Mouse (Mus musculus): ENCODE results near the gene Ckap4.
"Not testable (repeated sequence)": the region's sequence is repeated elsewhere in the genome, so short reads cannot be mapped to it uniquely, and the experiment has no call there.

The Ckap4 gene

DNA sequence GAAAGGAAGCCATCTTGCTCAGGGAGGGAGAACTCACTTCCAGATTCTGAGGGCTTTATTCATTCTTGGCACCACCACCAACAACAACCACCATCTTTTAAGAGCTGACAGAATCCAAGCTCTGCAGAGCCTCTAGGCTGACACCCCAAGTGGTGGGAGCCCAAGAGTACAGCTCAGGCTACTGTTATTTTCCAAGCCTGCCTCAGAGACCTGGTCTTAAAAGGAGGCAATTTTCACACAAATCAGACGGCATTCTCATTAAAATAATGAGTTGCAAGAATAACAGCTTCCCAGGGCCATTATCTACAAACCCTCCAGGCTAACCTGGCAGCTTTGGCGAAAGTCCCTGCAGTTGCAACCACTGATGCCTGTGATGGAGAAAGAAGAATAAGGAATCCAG lies 37.1 kb downstream of the Ckap4 start:
- DNase-seq = no peak

DNA sequence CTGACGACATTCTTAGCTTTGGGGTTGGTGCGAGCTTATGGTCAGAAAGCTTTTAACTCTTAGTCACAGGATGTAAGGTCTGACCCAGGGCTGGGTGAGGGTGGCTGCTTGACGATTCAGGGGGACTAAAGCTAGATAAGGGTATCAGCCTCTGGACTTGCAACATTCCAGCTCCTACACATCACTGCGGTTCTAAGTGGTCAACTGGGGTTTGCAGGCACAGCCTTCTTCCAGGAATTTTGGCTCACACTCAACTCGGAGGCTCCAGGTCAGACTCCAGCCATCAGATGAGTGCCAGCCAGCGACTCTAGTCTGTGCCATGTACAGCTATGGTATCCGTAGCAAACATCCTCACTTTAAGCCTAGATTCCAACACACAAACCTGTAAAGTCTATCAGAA lies 39.4 kb downstream of the Ckap4 start:
- no peak for DNase-seq

DNA sequence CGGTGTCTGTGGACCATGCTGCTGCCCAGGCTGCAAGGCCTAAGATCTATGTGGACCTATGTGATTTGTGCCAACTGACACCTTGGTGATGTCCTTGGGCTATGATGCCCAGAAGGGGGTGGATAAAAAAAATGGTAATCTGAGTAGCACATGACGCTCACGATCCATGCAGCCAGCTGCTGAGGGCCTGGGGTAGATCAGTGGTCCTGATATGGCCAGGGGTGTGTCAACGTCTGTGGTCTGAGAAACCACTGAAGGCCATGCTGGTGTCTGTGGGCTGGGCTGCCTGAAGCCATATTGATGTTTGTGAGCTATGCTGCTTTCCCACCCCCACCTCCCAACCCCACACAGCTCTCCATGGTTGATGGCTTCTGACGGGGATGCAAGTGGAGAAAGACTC lies 43.7 kb downstream of the Ckap4 start:
- no peak for DNase-seq

DNA sequence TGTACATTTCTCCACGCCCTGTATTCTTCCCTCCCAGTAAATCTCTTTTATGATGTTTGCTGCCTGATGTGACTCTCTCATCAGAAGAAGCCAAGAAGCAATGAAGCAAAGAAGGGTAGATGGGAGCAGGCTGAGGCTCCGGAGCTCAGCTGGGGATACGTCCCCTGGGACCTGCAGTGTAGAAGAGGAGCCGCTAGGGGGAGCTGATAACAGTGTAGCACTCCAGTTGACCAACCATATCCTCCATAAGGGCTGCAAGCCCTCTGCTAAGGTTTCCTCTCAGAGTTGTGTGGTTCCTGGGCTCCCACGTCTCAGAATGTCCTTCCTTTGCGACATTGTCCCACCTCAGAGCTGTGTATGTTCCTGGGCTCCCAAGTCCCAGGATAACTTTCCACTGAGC lies 45.5 kb downstream of the Ckap4 start:
- peak; percentile 74 for DNase-seq

DNA sequence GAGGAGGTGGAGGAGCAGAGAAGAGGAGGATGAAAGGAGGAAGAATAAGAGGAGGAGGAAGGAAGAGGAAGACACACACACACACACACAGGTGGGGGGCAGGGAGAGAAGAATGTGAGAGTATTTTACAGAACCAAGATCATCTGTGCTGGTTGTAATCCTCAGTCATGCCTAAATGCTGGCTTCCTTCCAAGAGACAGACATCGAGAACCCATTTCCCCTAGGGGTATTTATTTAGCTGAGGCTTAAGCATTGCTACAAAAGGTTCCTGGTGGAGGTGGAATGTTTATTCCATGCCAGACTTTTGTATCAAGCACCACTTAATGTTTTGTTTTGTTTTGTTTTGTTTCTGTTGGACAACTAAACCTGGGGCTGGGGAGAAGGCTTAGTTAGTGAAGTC lies 49.2 kb downstream of the Ckap4 start:
- no peak for DNase-seq

DNA sequence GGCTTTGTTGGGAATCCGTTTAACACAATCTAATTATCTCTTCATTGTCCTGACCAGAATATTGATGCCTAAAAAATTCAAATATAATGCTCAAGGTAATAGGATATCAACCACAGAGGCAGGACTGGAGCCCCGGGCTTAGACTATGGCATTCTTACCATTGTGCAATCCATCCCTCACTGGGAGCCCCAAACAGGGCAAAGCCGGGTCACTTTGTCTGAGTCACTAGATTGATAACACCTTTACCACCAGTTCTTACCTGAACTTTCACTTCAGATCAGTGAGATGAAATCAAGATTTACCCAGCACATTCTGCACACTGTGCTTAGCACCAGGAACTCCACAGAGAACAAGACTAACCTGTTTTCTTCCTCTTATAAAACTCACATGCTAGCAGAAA lies 50.3 kb downstream of the Ckap4 start:
- DNase-seq = no peak

DNA sequence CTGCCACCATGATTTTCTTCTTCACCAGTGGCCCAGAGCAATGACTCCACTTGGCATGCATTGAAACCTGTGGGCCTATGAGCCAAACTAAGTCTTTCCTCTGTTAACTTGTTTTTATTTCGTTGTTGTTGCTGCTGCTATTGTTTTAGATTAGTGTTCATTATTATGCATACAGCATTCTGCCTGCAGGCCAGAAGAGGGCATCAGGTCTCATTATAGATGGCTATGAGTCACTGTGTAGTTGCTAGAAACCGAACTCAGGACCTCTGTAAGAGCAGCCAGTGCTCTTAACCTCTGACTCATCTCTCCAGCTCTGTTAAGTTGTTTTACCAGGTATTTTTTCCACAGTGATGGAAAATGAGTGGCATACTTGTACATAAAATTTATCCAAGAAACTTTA lies 50.8 kb downstream of the Ckap4 start:
- no peak for DNase-seq

DNA sequence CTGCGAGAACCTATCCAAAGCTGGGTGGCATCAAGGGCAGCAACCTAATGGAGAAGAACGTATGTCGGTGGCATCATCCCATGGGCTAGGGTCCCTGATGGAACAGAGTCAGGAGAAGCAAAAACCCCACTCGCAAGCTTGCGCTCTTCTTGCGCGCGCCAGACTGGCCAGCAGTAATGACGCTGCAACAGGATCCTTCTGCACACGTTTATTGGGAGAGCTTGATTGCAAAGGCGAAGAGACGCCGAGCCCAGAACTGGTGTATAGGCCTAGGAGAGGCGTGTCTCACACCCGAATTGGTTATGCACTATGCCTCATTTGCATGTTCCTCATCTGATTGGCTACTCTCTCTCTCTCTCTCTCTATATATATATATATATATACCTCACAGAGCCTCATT lies 51.4 kb downstream of the Ckap4 start:
- DNase-seq = not testable (repeated sequence)

DNA sequence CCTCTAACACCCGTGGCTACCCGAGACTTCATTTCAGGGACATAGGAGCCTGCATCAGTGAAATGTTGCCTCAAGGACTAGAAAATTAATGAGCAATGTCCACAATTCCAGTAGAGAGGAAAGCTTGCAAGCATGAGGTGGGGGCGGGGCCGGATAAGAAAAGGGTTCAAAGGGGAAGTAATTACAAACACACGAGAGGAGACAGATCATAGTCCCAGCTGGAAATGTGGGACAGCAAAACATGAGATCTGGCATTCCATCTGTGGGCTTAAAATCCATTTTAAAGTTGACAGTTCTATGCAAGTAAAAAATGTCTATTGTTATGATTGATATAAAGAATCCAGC lies 52.6 kb downstream of the Ckap4 start:
- peak; percentile 40 for DNase-seq

DNA sequence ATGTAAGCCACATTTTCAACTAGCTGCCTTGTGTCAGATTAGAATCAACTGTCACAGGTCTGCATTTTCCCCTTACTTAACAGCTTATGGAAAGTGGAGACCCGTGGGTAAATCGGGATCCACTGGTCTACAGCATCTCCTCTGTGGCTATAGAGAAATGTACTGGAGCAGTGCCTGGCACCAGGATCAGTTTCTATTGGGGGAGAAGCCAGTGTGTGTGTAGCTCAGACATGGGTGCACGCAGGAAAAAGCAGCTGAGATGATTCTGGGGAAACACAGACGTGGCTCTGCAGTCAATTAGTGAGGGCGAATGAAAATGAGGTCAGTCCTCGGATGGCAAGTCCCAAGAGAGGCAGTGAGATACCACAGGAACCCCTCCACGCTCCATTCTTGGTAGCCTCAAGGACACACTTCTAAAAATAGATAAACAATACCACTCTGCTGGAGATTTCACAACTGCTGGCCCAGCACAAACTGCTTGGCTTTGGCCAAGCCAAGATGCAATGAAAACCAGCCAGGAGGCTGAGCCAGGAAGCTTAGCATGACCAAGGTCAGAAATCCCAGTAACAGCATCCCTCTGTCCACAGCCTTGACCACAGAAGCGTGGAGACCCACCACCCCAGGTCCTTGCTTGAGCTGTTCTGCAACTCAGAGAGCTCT lies 53.1 kb downstream of the Ckap4 start:
- DNase-seq = peak; percentile 50

DNA sequence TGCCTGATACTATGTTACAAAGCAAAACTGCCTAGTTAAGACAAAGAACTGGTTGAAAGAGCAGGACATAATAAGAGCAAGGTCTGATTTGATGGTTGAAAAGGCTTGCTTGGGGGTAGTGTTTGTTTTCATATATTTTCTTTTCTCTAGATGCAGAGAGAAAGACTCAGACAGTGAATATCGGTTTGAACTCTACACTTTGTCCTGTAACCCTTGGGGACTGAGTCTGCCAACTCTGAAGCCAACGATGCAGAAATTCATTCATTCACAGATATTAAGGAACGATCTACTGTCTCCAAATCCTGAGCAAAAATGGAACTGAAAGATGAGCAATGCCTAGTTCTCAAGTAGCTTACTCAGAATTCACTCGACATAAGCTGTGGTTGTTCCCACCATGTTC lies 53.7 kb downstream of the Ckap4 start:
- DNase-seq = no peak

DNA sequence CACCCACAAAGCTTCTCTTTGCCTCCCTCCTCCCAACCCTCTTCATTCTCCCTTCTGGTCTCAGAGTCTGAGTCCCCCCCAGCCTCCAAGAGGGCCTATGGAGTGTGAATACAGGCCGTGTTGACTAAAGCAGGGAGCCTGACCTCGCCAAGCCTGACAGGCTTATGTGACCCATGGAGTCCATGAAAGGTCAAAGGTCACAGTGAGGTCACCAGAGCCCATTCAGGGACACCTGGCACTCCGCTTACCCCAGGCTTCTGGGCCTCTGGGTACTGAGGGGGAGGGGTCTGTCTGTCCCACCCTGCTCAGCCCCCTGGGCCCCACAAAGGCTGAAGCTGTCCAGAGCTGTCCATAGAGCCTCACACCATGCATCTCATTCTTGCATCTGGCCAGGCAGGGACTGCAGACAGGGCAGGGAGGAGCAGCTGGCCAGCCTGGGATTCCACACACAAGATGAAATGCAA lies 56.2 kb downstream of the Ckap4 start:
- DNase-seq = no peak

DNA sequence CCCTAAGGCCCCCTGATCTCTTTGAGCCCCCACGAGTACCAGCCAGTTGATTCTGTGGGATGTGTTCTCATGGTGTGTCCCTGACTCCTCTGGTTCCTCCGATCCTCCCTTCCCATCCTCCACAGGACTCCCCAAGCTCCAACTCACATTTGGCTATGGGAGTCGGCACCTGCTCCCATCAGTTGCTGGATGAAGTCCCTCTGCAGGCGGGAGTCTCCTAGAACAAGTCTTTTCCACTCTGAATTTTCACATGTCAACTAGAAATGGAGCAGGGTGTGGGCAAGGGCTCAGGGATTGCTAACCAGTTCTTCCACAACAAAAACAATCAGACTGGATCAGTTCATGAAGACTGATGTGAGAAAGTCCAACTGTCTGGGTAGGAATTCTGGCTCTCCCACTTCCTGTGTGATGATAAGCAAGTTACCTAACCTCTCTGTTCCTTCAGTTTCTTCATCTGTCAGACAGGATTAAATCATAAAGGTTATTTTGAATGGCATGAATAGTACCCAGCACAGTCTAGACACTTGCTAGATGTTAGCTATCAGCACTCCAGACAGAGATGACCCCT lies 56.7 kb downstream of the Ckap4 start:
- DNase-seq = no peak
